Mouse (Mus musculus) C2C12 (cell line): Measurements from ENCODE around the gene Msi2. TPM values are rescaled to one million over a fixed set of nuclear protein-coding genes. Genes with fewer than 3 reads are reported as not detected.

Experiments used
- H3K27me3 ChIP-seq: one replicate; pipeline ENCODE4 v1.6.1; 2011; ENCODE audit not compliant: control insufficient read depth, insufficient read depth, insufficient read length
- H3K36me3 ChIP-seq: one replicate; pipeline ENCODE4 v1.6.1; 2011; ENCODE audit not compliant: control insufficient read depth, insufficient read depth
- H3K4me3 ChIP-seq: one replicate; pipeline ENCODE4 v1.5.1; 2011; ENCODE audit warnings: mild to moderate bottlenecking, control low read depth; ENCODE audit not compliant: poor library complexity, insufficient read depth, severe bottlenecking
- H3K79me2 ChIP-seq: one replicate; pipeline ENCODE4 v1.6.1; 2011; ENCODE audit not compliant: control insufficient read depth, insufficient read depth
- H3K79me3 ChIP-seq: one replicate; pipeline ENCODE4 v1.6.1; 2011; ENCODE audit warnings: low read depth, control low read depth
- H3ac ChIP-seq: one replicate; pipeline ENCODE3; 2011; ENCODE audit warnings: low read depth; ENCODE audit not compliant: control insufficient read depth, insufficient read length
- CEBPB ChIP-seq: IDR thresholded peaks from one replicate; pipeline ENCODE4 v1.6.1; 2011; ENCODE audit warnings: low read depth, mild to moderate bottlenecking, control low read depth, moderate library complexity
- CTCF ChIP-seq: IDR thresholded peaks from one replicate; pipeline ENCODE4 v1.5.1; 2011; ENCODE audit not compliant: control insufficient read depth, insufficient read depth, insufficient read length
- FOSL1 ChIP-seq: IDR thresholded peaks from one replicate; pipeline ENCODE4 v1.8.0; 2011; ENCODE audit warnings: mild to moderate bottlenecking, low read length; ENCODE audit not compliant: poor library complexity, insufficient read depth, severe bottlenecking
- MAX ChIP-seq: IDR thresholded peaks from one replicate; pipeline ENCODE4 v1.6.1; 2011; ENCODE audit warnings: mild to moderate bottlenecking, control low read depth
- MYOD1 ChIP-seq: IDR thresholded peaks from one replicate; pipeline ENCODE4 v1.6.1; 2011; ENCODE audit warnings: low read depth; ENCODE audit not compliant: control insufficient read depth, insufficient read length
- MYOG ChIP-seq: IDR thresholded peaks from one replicate; pipeline ENCODE4 v1.6.1; 2011; ENCODE audit not compliant: control insufficient read depth, insufficient read length; ENCODE audit errors: extremely low read depth
- USF1 ChIP-seq: IDR thresholded peaks from one replicate; pipeline ENCODE4 v1.6.1; 2011; ENCODE audit warnings: low read depth, mild to moderate bottlenecking, control low read depth, moderate library complexity
- polyA plus RNA-seq: library from polyadenylated mRNA; unstranded; fragments of >200 nt; fragmentation: generic; extraction: Trizol; gene quantifications from one replicate; pipeline ENCODE4 v1.2.1, GENCODE M21; 2012; ENCODE audit warnings: missing spikeins

The Msi2 gene
- polyA plus RNA-seq, 1 experiment, result 8.4 TPM

- H3K27me3 ChIP-seq, result no peaks in the 10 kb centered on the region
- H3K79me2 ChIP-seq, result peaks cover 23% of the 10 kb centered on the region
- H3K79me3 ChIP-seq, result peaks cover 6% of the 10 kb centered on the region
- H3K4me3 ChIP-seq, result no peak overlapping the region
- no peaks in the 10 kb centered on the region for H3K36me3 ChIP-seq
- TF ChIP-seq CTCF (peak; percentile 61), FOSL1 (no peak)
- no peak overlapping the region for H3ac ChIP-seq
Measured at GRCm38 (mm10) chr11:88552987-88553386, 165.3 kb downstream of the Msi2 start.

DNA sequence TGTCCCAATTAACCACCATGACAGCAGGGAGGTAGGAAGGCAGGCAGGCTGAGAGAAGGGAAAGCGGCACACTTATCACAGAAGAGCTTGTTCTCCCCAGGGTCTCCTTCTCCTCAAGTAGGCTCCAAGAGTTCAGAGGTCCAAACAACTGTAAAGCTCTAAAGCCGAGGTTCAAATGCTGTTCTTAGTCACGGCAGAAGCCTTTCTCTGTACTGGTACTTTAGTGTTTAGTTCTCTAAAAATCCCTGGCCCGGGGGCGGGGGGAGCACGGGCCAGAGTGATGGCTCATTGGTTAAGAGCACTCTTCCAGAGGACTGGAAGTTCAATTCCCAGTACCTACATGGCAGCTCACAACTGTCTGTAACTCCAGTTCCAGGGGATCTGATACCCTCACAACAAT, 165.9 kb downstream of the Msi2 start:
- Histone ChIP-seq H3K79me2 (peaks cover 27% of the 10 kb centered on the region), H3K79me3 (peaks cover 6% of the 10 kb centered on the region), H3ac (no peak overlapping the region), H3K4me3 (no peak overlapping the region), H3K36me3 (no peaks in the 10 kb centered on the region), H3K27me3 (no peaks in the 10 kb centered on the region)
- TF ChIP-seq MAX (no peak), CTCF (no peak), FOSL1 (no peak), CEBPB (no peak), USF1 (no peak), MYOD1 (no peak), MYOG (no peak)

DNA sequence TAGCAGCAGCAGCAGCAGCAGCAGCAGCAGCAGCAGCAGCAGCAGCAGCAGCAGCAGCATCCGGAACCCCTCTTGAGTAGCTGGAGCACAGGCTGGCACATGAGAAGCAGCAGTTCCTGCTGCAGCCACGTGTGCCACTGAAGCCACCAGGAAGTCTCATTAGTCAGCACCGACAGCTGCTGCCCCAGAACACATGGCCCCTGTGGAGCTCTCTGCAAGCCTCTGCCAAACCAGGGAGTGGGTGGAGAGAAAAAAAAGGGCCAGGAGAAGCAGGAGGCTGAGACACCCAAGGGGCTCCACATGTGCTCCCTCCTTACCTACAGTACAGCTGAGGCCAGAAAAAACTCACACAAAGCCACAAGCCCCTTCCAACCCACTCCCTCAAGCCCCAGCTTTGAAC, 167.3 kb downstream of the Msi2 start:
- peaks cover 34% of the 10 kb centered on the region for H3K79me2 ChIP-seq
- H3K4me3 ChIP-seq, result no peak overlapping the region
- H3K27me3 ChIP-seq, result no peaks in the 10 kb centered on the region
- H3ac ChIP-seq, result peak overlapping the region; percentile 44
- TF ChIP-seq CEBPB (no peak), CTCF (no peak), MYOD1 (peak; percentile 97), MYOG (no peak), MAX (peak; percentile 99), FOSL1 (peak; percentile 53), USF1 (peak; percentile 79)
- peaks cover 6% of the 10 kb centered on the region for H3K79me3 ChIP-seq
- no peaks in the 10 kb centered on the region for H3K36me3 ChIP-seq

DNA sequence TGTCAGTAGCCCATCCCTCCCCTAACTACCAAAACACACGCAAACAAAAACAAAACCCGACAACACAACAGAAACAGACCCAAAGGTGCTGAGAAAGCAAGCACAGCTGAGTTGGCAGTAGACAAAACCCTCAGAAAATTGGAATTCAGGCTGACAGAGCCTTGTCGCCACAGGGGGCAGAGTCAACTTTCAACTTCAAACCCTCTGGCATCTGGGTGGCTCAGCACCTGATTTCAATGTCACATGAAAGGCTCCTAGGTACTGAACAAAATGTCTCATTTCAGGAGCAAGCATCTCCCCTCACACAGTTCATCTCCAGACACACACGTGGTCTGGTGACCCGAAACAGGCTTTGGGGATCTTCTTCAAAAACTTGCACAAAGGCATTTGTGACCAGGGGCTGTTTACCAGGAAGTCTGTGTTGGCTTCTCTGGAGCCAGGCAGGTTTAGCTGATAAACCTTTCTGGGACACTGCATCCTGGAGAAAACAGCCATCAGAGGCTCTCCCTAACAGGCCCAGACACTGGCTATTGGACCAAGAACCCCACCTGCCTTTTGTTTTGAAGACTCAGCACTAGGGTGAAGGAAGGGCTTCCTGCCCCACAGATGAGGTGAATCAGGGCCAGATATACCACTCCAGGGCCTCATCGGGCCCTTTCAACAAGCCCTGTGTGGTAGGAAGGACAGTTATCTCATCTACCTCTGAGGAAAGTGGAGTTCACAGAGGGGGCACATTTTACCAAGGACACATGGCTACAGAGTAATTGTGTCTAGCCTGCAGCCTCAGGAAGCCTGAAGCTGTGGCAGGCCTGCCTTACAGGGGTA, 168.0 kb downstream of the Msi2 start:
- peaks cover 27% of the 10 kb centered on the region for H3K79me2 ChIP-seq
- H3K36me3 ChIP-seq, result no peaks in the 10 kb centered on the region
- peaks cover 4% of the 10 kb centered on the region for H3K79me3 ChIP-seq
- no peaks in the 10 kb centered on the region for H3K27me3 ChIP-seq
- no peak overlapping the region for H3K4me3 ChIP-seq
- no peak for TF ChIP-seq MYOD1
- no peak for TF ChIP-seq USF1
- TF ChIP-seq MAX, result no peak
- TF ChIP-seq CTCF, result no peak
- TF ChIP-seq CEBPB, result no peak
- TF ChIP-seq MYOG, result no peak
- no peak for TF ChIP-seq FOSL1
- peak overlapping the region; percentile 44 for H3ac ChIP-seq

GRCm38 (mm10) chr11:88549529-88549900, 168.8 kb downstream of the Msi2 start:
- TF ChIP-seq MYOG, result no peak
- no peak for TF ChIP-seq USF1
- TF ChIP-seq CEBPB, result no peak
- no peak for TF ChIP-seq MYOD1
- TF ChIP-seq MAX, result no peak
- no peak for TF ChIP-seq CTCF
- peaks cover 1% of the 10 kb centered on the region for H3K79me3 ChIP-seq
- H3K36me3 ChIP-seq, result no peaks in the 10 kb centered on the region
- H3ac ChIP-seq, result no peak overlapping the region
- H3K27me3 ChIP-seq, result no peaks in the 10 kb centered on the region
- peaks cover 24% of the 10 kb centered on the region for H3K79me2 ChIP-seq
- no peak overlapping the region for H3K4me3 ChIP-seq
